Mouse (Mus musculus) cortical plate, adult 2 months (tissue): ENCODE results near the gene Whamm.

ENCODE experiments used
- CTCF ChIP-seq: fragments of 200-500 bp; IDR thresholded peaks from 2 replicates; pipeline ENCODE4 v1.5.1; 2011; ENCODE audit warnings: mild to moderate bottlenecking, control low read depth, low read length; ENCODE audit not compliant: insufficient read depth; ENCODE audit errors: extremely low read depth
- POLR2A ChIP-seq: fragments of 200-500 bp; IDR thresholded peaks from 2 replicates; pipeline ENCODE4 v1.6.1; 2011; ENCODE audit warnings: mild to moderate bottlenecking, low read length, control low read depth; ENCODE audit not compliant: insufficient read depth; ENCODE audit errors: extremely low read depth

GRCm38 (mm10) chr7:81566332-81566731 lies 4.7 kb upstream of the Whamm start:
- TF ChIP-seq POLR2A: no peak
- TF ChIP-seq CTCF: no peak
